Mouse (Mus musculus): Measurements from ENCODE around the gene Vmn1r198.
"Not testable (repeated sequence)": the region's sequence is repeated elsewhere in the genome, so short reads cannot be mapped to it uniquely, and the experiment has no call there.

The Vmn1r198 gene

GRCm38 (mm10) chr13:22350064-22350463 is at the start of gene Vmn1r198:
Gene Vmn1r198 (plus strand): TSS chr13:22350364.
- DNase-seq (ENCODE audit: low read depth, low spot score), result no peak

GRCm38 (mm10) chr13:22308075-22308474 is 42.1 kb upstream of the Vmn1r198 start:
- DNase-seq (ENCODE audit: low read depth, low spot score), result not testable (repeated sequence)

- DNase-seq (ENCODE audit: low read depth, low spot score), result no peak
These were observed 34.8 kb upstream of the Vmn1r198 start for GRCm38 (mm10) chr13:22315361-22315760.

- DNase-seq (ENCODE audit: low read depth, low spot score), result no peak
These were observed 32.8 kb upstream of the Vmn1r198 start for GRCm38 (mm10) chr13:22317366-22317765.

GRCm38 (mm10) chr13:22320091-22320490 is 30.1 kb upstream of the Vmn1r198 start:
- DNase-seq (ENCODE audit: low read depth, low spot score), result no peak

- DNase-seq (ENCODE audit: low read depth, low spot score), result no peak
These were observed 25.9 kb upstream of the Vmn1r198 start, which contains the start of gene Vmn1r197 for GRCm38 (mm10) chr13:22324289-22324688. Gene Vmn1r197 (plus strand): TSS chr13:22324589.

GRCm38 (mm10) chr13:22333269-22333668 is 16.9 kb upstream of the Vmn1r198 start:
- DNase-seq (ENCODE audit: low read depth, low spot score), result no peak

- DNase-seq (ENCODE audit: low read depth, low spot score), result no peak
These were observed 14.6 kb upstream of the Vmn1r198 start for GRCm38 (mm10) chr13:22335565-22335964.

- no peak for DNase-seq (ENCODE audit: low read depth, low spot score)
These were observed 649 bp downstream of the Vmn1r198 start for GRCm38 (mm10) chr13:22350813-22351212.

GRCm38 (mm10) chr13:22379518-22379917 is 29.4 kb downstream of the Vmn1r198 start, which contains the start of gene Vmn1r199:
Gene Vmn1r199 (plus strand): TSS chr13:22379818.
- no peak for DNase-seq (ENCODE audit: low read depth, low spot score)

- not testable (repeated sequence) for DNase-seq (ENCODE audit: low read depth, low spot score)
These were observed 31.0 kb downstream of the Vmn1r198 start for GRCm38 (mm10) chr13:22381128-22381527.

- no peak for DNase-seq (ENCODE audit: low read depth, low spot score)
These were observed 33.2 kb downstream of the Vmn1r198 start for GRCm38 (mm10) chr13:22383401-22383800.

- DNase-seq (ENCODE audit: low read depth, low spot score), result no peak
These were observed 36.9 kb downstream of the Vmn1r198 start for GRCm38 (mm10) chr13:22387050-22387449.

- no peak for DNase-seq (ENCODE audit: low read depth, low spot score)
These were observed 39.9 kb downstream of the Vmn1r198 start, which contains the start of gene Vmn1r200 for GRCm38 (mm10) chr13:22390073-22390472. Gene Vmn1r200 (plus strand): TSS chr13:22390373.

- DNase-seq (ENCODE audit: low read depth, low spot score), result no peak
These were observed 52.8 kb downstream of the Vmn1r198 start for GRCm38 (mm10) chr13:22402978-22403377.
